Mouse (Mus musculus) layer of hippocampus, adult 9-10 months (tissue): Measurements from ENCODE around the gene Ldb2.

Experiments
- DNase-seq: peaks from one replicate; pipeline ENCODE4 v3.0.0; 2022; ENCODE audit warnings: low spot score

Gene Ldb2

GRCm38 (mm10) chr5:44799053-44799860 is at the start of gene Ldb2:
Ldb2 (minus strand) TSS chr5:44799680.
- peak; percentile 27 for DNase-seq

GRCm38 (mm10) chr5:44831287-44831686 is 31.8 kb upstream of the Ldb2 start:
- DNase-seq, result no peak

GRCm38 (mm10) chr5:44815506-44815905 is 16.0 kb upstream of the Ldb2 start:
- no peak for DNase-seq

DNA sequence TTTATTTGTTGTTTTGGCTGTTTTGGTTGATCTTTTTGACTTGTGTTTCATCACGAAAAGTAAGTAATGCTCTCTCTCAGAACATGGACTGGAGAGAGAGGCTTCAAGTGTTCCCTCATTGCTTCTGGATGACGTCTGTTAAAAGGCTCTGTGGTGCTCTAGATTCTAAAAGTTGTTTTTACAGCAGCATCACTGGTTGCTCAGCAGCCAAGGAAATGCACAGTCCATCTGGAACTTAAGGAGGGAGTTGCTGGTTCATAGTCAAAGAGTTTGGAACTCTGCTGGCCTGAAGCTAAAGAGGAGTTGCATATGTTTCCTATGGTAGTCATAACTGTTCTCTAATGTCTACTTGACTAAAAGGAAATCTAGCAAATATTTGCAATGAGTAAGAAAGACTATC is 6.5 kb upstream of the Ldb2 start:
- DNase-seq, result no peak

DNA sequence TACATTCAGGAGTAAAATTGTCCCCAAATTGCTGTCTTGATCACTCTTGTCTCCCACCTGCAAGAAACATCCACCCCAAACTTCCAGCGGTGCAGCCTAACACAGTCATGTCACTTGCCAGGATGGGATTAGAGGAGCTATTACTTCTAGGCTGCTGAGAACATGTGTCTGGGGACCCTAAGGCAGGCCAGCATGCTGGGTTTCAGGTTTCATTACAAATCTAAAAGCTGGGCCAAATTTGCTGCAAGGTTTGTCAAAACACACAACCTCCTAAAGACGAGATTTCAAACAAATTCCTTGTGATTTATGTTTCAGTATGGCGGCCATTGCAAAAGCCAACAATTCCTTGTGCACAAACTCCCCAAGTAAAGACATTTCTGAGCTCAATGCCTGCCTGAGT is 1.6 kb upstream of the Ldb2 start:
- no peak for DNase-seq

- no peak for DNase-seq
Measured at GRCm38 (mm10) chr5:44799861-44800260, 381 bp upstream of the Ldb2 start.

DNA sequence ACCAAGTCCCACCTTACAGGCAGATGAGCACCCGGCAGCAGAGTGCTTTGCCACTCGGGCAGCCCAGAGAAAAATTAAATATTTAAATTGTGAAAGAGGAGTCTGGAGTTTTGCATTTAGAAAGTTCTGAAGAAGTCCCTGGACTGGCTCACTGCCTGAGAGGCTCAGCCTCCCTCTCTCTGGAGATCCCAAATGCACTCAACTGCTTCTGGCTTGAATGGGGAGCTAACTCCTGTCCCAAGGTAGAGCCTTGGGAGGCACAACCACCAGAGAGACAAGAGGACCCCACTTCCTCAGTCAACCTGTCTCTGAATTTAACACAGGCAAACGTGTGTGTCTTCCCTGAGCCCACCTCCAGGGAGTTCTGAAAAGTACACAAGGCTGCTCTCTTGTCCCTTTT is 987 bp downstream of the Ldb2 start:
- no peak for DNase-seq

DNA sequence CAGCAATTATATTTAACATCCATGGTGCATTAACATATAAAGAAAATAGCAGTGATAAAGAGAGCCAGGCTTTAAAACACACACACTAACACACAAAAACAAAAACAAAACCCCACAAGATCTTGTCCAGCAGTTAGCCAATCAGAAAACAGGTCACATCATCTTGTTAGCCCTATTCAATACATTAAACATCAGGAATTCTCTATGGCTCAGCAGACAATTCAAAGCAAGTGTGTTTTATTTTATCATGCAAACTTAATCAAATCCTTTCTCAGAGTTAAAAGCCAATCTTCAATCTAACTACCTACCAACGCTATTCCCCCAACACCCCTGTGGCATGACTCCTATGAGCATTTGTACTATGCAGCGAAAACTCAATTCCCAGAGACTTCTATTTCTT is 1.4 kb downstream of the Ldb2 start:
- DNase-seq, result no peak

GRCm38 (mm10) chr5:44784591-44784990 is 14.9 kb downstream of the Ldb2 start:
- no peak for DNase-seq

DNA sequence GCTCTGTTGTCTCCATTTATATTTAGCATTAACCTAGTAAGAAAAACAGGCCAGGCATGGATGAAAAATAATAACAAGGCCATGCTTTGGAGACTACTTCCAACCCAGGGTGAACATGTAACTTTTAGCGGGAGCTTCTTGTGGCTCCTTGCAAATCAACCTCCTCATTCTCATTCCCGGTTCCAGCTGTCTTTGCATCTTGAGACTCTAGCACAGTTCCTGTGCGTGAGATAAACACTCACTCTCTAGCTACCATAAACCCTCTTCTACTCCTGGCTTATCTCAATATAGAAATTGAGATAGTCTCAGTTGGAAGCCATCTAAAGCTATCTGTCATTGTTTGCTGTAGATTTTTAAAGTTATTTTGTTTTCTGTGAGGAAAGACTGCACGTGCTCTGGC is 20.1 kb downstream of the Ldb2 start:
- DNase-seq, result no peak

GRCm38 (mm10) chr5:44768472-44768871 is 31.0 kb downstream of the Ldb2 start:
- DNase-seq, result no peak

- DNase-seq, result no peak
Measured at GRCm38 (mm10) chr5:44764911-44765310, 34.6 kb downstream of the Ldb2 start.

- DNase-seq, result no peak
Measured at GRCm38 (mm10) chr5:44759178-44759577, 40.3 kb downstream of the Ldb2 start.

GRCm38 (mm10) chr5:44754156-44754910 is 45.1 kb downstream of the Ldb2 start:
- DNase-seq, result no peak

- DNase-seq, result no peak
Measured at GRCm38 (mm10) chr5:44745706-44746105, 53.8 kb downstream of the Ldb2 start.

- no peak for DNase-seq
Measured at GRCm38 (mm10) chr5:44736366-44736765, 63.1 kb downstream of the Ldb2 start.

DNA sequence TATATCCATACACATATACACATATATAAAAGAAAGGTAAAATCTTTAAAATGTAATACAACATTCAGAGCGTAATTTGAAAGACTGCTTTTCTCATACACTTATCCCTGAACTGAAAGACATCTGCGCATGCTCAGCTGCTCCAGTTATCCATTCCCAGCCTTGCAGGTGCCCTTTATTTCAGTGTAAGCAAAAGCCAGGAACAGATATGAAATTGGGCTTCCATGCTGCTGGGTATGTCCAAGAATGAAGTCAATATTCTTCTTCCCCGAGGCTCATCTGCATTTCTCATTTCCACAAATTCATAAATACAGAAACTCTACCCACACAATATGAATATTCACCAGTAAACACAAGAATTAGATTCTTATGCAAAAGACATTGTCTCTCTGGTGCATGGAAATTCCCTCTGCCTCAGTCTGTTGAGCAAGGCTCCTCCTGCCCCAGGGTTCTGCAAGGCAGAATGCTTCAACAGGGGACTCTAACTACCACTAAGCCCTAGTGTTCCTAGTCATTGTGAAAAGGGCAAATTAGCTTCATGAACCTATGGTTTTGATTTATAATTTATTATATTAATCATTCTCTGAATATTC is 65.3 kb downstream of the Ldb2 start:
- DNase-seq, result peak; percentile 20

DNA sequence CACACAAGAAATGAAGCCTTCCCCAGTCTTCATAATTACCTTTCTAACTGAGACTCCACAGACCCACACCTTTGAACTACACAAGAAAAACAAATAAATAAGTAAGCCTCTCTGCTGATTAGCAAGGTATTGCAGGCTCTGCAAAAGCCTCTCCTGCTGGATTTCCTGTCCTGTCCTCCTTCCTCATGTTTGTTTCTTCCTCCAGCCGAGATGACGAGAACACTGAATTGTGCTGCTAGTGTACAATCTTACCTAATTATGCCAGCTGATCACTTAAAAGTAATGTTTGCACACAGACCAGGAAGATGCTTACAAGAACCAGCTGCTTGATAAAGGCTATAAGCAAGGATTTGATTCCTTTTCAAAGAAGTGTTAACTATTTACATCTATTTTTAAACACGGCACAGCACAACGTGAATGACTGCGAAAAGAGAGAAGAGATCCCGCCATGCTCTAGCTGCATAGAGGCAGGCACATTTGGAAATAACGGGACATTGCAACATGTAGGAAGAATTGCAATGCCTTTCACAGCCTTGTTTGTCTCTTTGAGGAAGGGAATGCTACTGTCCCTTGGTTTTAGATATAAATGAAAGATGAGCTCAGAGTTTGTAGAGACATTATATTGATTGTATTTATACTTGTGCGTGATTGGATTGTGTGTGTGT is 69.7 kb downstream of the Ldb2 start:
- DNase-seq, result no peak

GRCm38 (mm10) chr5:44727995-44728394 is 71.5 kb downstream of the Ldb2 start:
- no peak for DNase-seq

DNA sequence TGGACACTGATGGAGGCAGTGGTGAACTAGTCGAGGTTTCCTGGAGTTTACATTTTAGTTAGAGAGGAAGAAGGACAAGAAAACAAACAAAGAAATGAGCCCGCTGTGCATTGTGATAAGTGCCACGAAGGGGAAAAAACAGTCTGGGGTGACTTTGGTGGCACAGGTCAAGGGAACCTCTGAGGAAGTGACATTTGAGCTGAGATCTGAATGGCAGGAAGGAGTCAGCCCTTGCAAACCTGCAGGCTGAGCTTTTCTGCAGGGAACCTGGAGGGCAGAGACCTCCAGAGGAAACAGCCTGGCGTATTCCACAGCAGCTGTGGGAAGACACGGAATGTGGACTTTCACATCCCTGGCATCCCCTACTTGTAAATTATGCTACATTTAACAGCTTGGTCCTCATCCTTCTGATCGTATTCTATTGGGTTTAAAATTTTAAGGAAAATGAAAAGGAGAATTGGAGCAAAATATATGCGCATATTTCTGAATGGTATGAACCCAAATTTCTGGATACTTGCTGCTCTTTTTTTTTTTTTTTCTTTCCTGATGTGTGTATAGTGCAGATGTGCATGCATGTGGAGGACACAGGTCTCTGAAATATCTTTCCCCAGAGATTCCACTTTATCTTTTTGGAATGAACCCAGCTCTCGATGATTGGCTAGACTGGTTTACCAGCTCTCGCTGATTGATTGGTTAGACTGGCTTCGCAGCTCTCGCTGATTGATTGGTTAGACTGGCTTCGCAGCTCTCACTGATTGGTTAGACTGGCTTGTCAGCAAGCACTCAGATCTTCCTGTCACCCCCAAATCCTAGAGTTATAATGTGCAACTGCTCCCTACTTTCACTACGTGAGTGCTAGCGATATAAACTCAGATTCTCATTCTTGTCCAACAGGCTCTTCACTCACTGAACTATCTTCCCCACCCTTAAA is 72.7 kb downstream of the Ldb2 start:
- DNase-seq, result no peak

DNA sequence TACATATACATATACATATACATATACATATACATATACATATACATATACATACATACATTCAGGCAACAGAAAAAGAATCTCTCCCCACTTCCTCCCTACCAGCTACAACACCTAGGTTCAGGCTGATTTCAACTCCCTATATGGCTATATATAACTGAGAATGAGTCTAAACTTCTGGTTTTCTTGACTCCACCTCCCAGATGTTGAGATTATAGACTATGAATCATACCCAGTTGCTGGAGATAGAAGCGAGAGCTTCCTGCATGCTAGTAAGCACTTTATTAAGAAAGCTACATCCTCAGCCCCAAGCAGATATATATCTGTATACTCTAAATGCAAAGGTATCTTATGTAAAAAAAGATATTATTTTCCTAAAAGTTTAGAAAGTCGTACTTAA is 74.0 kb downstream of the Ldb2 start:
- no peak for DNase-seq
